In genomic region chr16:10394699-10395540, GRCm38 (mm10) we compare ENCODE assay signal across 8 mouse cellular contexts. TPM values are rescaled to one million over a fixed set of nuclear protein-coding genes. Genes with fewer than 3 reads are reported as not detected.
DNase-seq lines count a peak whose midpoint lies in the region; ATAC-seq and TF ChIP-seq lines count a peak whose summit lies in the region.

TSS of gene Tekt5 (minus strand) at chr16:10395490.

- no peaks in the 10 kb centered on the region for H3K4me1 ChIP-seq in embryonic fibroblast, embryonic 13.5 days (ENCODE audit: control insufficient read depth, insufficient read depth, low read length)
- peaks cover 8% of the 10 kb centered on the region for H3K4me1 ChIP-seq in hindbrain, embryonic 13.5 days (replicated peaks)
- peaks cover 8% of the 10 kb centered on the region for H3K4me1 ChIP-seq in limb, embryonic 13.5 days
- H3K4me1 ChIP-seq in midbrain, embryonic 14.5 days (ENCODE audit: control insufficient read depth, insufficient read depth, low read length) = no peaks in the 10 kb centered on the region
- H3K4me1 ChIP-seq in testis, adult 2 months (ENCODE audit: control insufficient read depth, insufficient read depth, low read length) = peaks cover 4% of the 10 kb centered on the region; the same call in 1 of the 2 replicates

- no peak for TF ChIP-seq POLR2A in embryonic fibroblast, embryonic 13.5 days (IDR thresholded peaks at IDR 0.05; ENCODE audit: low read depth, low read length)
- TF ChIP-seq POLR2A in testis, adult 2 months (IDR thresholded peaks at IDR 0.05; ENCODE audit: control insufficient read depth, low read depth, low read length) = peak; percentile 33; the same call in 1 of the 2 replicates

- 0 out of 2 replicates have a peak, but pooled peaks have one; percentile 36 for ATAC-seq in cerebellum, adult (ENCODE audit: insufficient number of reproducible peaks, low FRiP score, low TSS enrichment)
- peak; percentile 74 for ATAC-seq in hindbrain, embryonic 13.5 days (ENCODE audit: low FRiP score)
- 0 out of 2 replicates have a peak, but pooled peaks have one; percentile 40 for ATAC-seq in limb, embryonic 13.5 days (ENCODE audit: low FRiP score, low read depth)
- no peak for ATAC-seq in midbrain, embryonic 14.5 days (ENCODE audit: low FRiP score, low TSS enrichment)

- no peak within 1 kb of the TSS for H3K27ac ChIP-seq in embryonic fibroblast, embryonic 13.5 days (ENCODE audit: insufficient read depth, low read length)
- H3K27ac ChIP-seq in hindbrain, embryonic 13.5 days = no peak within 1 kb of the TSS
- H3K27ac ChIP-seq in limb, embryonic 13.5 days = no peak within 1 kb of the TSS
- H3K27ac ChIP-seq in midbrain, embryonic 14.5 days (replicated peaks; ENCODE audit: low read depth, low read length) = no peak within 1 kb of the TSS
- H3K27ac ChIP-seq in testis, adult 2 months (ENCODE audit: control insufficient read depth, insufficient read depth, low read depth, low read length) = no peak within 1 kb of the TSS

- H3K27me3 ChIP-seq in hindbrain, embryonic 13.5 days = peaks cover 18% of the 10 kb centered on the region
- peaks cover 30% of the 10 kb centered on the region for H3K27me3 ChIP-seq in limb, embryonic 13.5 days
- peaks cover 2% of the 10 kb centered on the region; the same call in 1 of the 2 replicates for H3K27me3 ChIP-seq in midbrain, embryonic 14.5 days (ENCODE audit: control insufficient read depth, insufficient read depth, low read length)
- no peaks in the 10 kb centered on the region; the same call in 1 of the 2 replicates for H3K27me3 ChIP-seq in testis, adult 2 months (ENCODE audit: control insufficient read depth, insufficient read depth, low read length)

- 0 out of 2 replicates have a peak, but pooled peaks have one; percentile 22 for TF ChIP-seq CTCF in embryonic fibroblast, embryonic 13.5 days (IDR thresholded peaks at IDR 0.05; ENCODE audit: borderline replicate concordance, insufficient read depth, low read length)
- peak; percentile 62; the same call in 1 of the 2 replicates for TF ChIP-seq CTCF in testis, adult 2 months (IDR thresholded peaks at IDR 0.05; ENCODE audit: control insufficient read depth, insufficient read depth, insufficient replicate concordance, low read depth, low read length)

- 0 out of 2 replicates have a peak within 1 kb of the TSS, but pooled peaks have one; percentile 1 for H3K4me3 ChIP-seq in embryonic fibroblast, embryonic 13.5 days (ENCODE audit: insufficient read depth, low read length)
- H3K4me3 ChIP-seq in hindbrain, embryonic 13.5 days = peak within 1 kb of the TSS; percentile 41
- peak within 1 kb of the TSS; percentile 27 for H3K4me3 ChIP-seq in limb, embryonic 13.5 days
- peak within 1 kb of the TSS; percentile 34 for H3K4me3 ChIP-seq in midbrain, embryonic 14.5 days (replicated peaks; ENCODE audit: low read depth, low read length)
- H3K4me3 ChIP-seq in testis, adult 2 months (ENCODE audit: control insufficient read depth, low read depth, low read length) = peak within 1 kb of the TSS; percentile 77

- H3K9ac ChIP-seq in hindbrain, embryonic 13.5 days = peak within 1 kb of the TSS; percentile 73
- no peak within 1 kb of the TSS for H3K9ac ChIP-seq in limb, embryonic 13.5 days
- no peak within 1 kb of the TSS; the same call in 1 of the 2 replicates for H3K9ac ChIP-seq in midbrain, embryonic 14.5 days (replicated peaks; ENCODE audit: low read length)

- no peaks in the 10 kb centered on the region for H3K9me3 ChIP-seq in hindbrain, embryonic 13.5 days
- H3K9me3 ChIP-seq in limb, embryonic 13.5 days = no peaks in the 10 kb centered on the region
- H3K9me3 ChIP-seq in midbrain, embryonic 14.5 days (ENCODE audit: control insufficient read depth, low read length) = no peaks in the 10 kb centered on the region

- WGBS in hindbrain, embryonic 13.5 days = 9% methylated on average over 37 of the region's 37 CpGs
- WGBS in limb, embryonic 13.5 days = 8% methylated on average over 37 of the region's 37 CpGs
- WGBS in midbrain, embryonic 14.5 days = 9% methylated on average over 37 of the region's 37 CpGs

- no peak for DNase-seq in cerebellum, adult 11 months
- DNase-seq in adrenal gland, postnatal 10 days = peak; percentile 52
- peak; percentile 69 for DNase-seq in midbrain, embryonic 14.5 days

- H3K4me2 ChIP-seq in hindbrain, embryonic 13.5 days = peak within 1 kb of the TSS; percentile 62
- H3K4me2 ChIP-seq in limb, embryonic 13.5 days (replicated peaks) = peak within 1 kb of the TSS; percentile 64
- peak within 1 kb of the TSS; percentile 57 for H3K4me2 ChIP-seq in midbrain, embryonic 14.5 days (ENCODE audit: low read length)

- no peaks in the 10 kb centered on the region for H3K36me3 ChIP-seq in hindbrain, embryonic 13.5 days
- H3K36me3 ChIP-seq in limb, embryonic 13.5 days = no peaks in the 10 kb centered on the region
- H3K36me3 ChIP-seq in midbrain, embryonic 14.5 days (ENCODE audit: control insufficient read depth, insufficient read depth, low read length) = no peaks in the 10 kb centered on the region
- H3K36me3 ChIP-seq in testis, adult 2 months (ENCODE audit: control insufficient read depth, insufficient read depth, low read length) = no peaks in the 10 kb centered on the region

RNA-seq across cellular contexts. Expression of gene Tekt5, which starts in this region (rescaled TPM):
- total RNA-seq in adrenal gland, postnatal 10 days (2021) = under 1 TPM in 1 of 2 experiments, not detected in 1; 0.15 TPM
- polyA plus RNA-seq in embryonic fibroblast, embryonic 13.5 days (2011; ENCODE audit: insufficient read length, low read depth, missing spikeins) = not detected in 2 replicates
- polyA plus RNA-seq in hindbrain, embryonic 13.5 days (2015; fragmentation: Nextera tagmentation; extraction: Ambion mirVana) = 5.4 and 6.0 TPM in 2 replicates
- polyA plus RNA-seq in limb, embryonic 13.5 days (2015; fragmentation: Nextera tagmentation; extraction: Ambion mirVana) = 0.15 and 0.34 TPM in 2 replicates
- polyA plus RNA-seq in midbrain, embryonic 14.5 days (2014; fragmentation: Nextera tagmentation; extraction: Ambion mirVana) = 7.2 and 11.4 TPM in 2 replicates
- polyA plus RNA-seq in testis, adult 2 months (2012; rRNA removed) = 224 and 226 TPM in 2 replicates

Comparison
In these comparisons a context has a peak if more than half of its experiments do, and no peak if none do; other contexts are left out.
1. RNA of gene Tekt5 (polyA plus RNA-seq): 224 to 226 TPM in testis, adult 2 months; 7.2 to 11.4 TPM in midbrain, embryonic 14.5 days, 5.4 to 6.0 TPM in hindbrain, embryonic 13.5 days, 0.15 to 0.34 TPM in limb, embryonic 13.5 days and not detected in embryonic fibroblast, embryonic 13.5 days; every median in the first group is over 10 times any median in the second.
2. Peak in DNase-seq in adrenal gland, postnatal 10 days; RNA of the gene not detected or under 1 TPM.
3. Peak in ATAC-seq, H3K4me3 ChIP-seq and H3K4me2 ChIP-seq in limb, embryonic 13.5 days; RNA of the gene not detected or under 1 TPM.
4. H3K4me3 ChIP-seq: peak in every context shown above with its lines; median percentile 77 in testis, adult 2 months; 41 in hindbrain, embryonic 13.5 days; 34 in midbrain, embryonic 14.5 days; 27 in limb, embryonic 13.5 days; 1 in embryonic fibroblast, embryonic 13.5 days.
5. Peak in every context shown above with its lines, with median percentiles within 50 percentile points of each other: H3K4me2 ChIP-seq.